Mouse (Mus musculus) CH12.LX (cell line): ENCODE data around the gene Dync1i1.

Source experiments
- CTCF ChIP-seq, 2 experiments: IDR thresholded peaks in 1 of 2; conservative IDR thresholded peaks in 1 of 2; 2 replicates each; pipeline ENCODE4 v1.5.1; 2011 to 2012; ENCODE audit warnings: low read depth in 2 of 2, low read length in 2 of 2, improper control_type of control experiment in 1 of 2, inconsistent platforms in 1 of 2, mild to moderate bottlenecking in 1 of 2, moderate library complexity in 1 of 2
- EP300 ChIP-seq: IDR thresholded peaks from 2 replicates; pipeline ENCODE4 v1.6.1; 2011; ENCODE audit warnings: low read length, improper control_type of control experiment
- HCFC1 ChIP-seq: IDR thresholded peaks from 2 replicates; pipeline ENCODE4 v1.6.1; 2012; ENCODE audit warnings: low read depth, mild to moderate bottlenecking, inconsistent platforms, low read length, improper control_type of control experiment
- KAT2A ChIP-seq: IDR thresholded peaks from 2 replicates; pipeline ENCODE4 v1.6.1; 2012; ENCODE audit warnings: low read length, improper control_type of control experiment, inconsistent platforms; ENCODE audit not compliant: insufficient replicate concordance
- POLR2A ChIP-seq: IDR thresholded peaks from 2 replicates; pipeline ENCODE4 v1.6.1; 2011; ENCODE audit warnings: low read depth, mild to moderate bottlenecking, improper control_type of control experiment, low read length
- SIN3A ChIP-seq: IDR thresholded peaks from 2 replicates; pipeline ENCODE4 v1.6.1; 2012; ENCODE audit warnings: low read length, improper control_type of control experiment, inconsistent platforms
- TCF12 ChIP-seq: IDR thresholded peaks from 2 replicates; pipeline ENCODE4 v1.6.1; 2014; ENCODE audit warnings: low read depth, mild to moderate bottlenecking, inconsistent platforms, low read length, improper control_type of control experiment
- USF1 ChIP-seq: IDR thresholded peaks from 2 replicates; pipeline ENCODE4 v1.6.1; 2014; ENCODE audit warnings: low read depth, mild to moderate bottlenecking, inconsistent platforms, low read length, improper control_type of control experiment

GRCm38 (mm10) chr6:5723986-5724385 is 1.5 kb upstream of the Dync1i1 start:
- TF ChIP-seq HCFC1, result no peak
- no peak for TF ChIP-seq EP300
- TF ChIP-seq KAT2A, result no peak
- no peak for TF ChIP-seq POLR2A
- TF ChIP-seq TCF12, result no peak
- no peak for TF ChIP-seq CTCF (conservative IDR thresholded peaks at IDR 0.05 in 1 of 2, IDR thresholded peaks at IDR 0.05 in 1 of 2; ENCODE audit: low read depth in 2 of 2, low read length in 2 of 2)
- no peak for TF ChIP-seq SIN3A
- TF ChIP-seq USF1, result no peak
